Mouse (Mus musculus) layer of hippocampus, adult 2 months (tissue): ENCODE measurements around the gene Cers1. TPM values are rescaled to one million over a fixed set of nuclear protein-coding genes. Genes with fewer than 3 reads are reported as not detected.

ENCODE experiments used
- DNase-seq, 2 experiments: peaks; one replicate each; pipeline ENCODE4 v3.0.0; 2022; ENCODE audit warnings: low spot score in 2 of 2
- H3K27ac ChIP-seq: fragments of 200-600 bp; 2 replicates; pipeline ENCODE4 v1.8.1; 2022
- H3K4me3 ChIP-seq: fragments of 200-600 bp; 2 replicates; pipeline ENCODE4 v1.8.1; 2022; ENCODE audit warnings: mild to moderate bottlenecking
- CTCF ChIP-seq: fragments of 200-600 bp; conservative IDR thresholded peaks from 2 replicates; pipeline ENCODE4 v1.8.1; 2022; ENCODE audit warnings: antibody characterized with exemption, mild to moderate bottlenecking, moderate library complexity
- long read RNA-seq, 2 experiments: library from polyadenylated mRNA; stranded (forward); transcript quantifications; one replicate each; pipeline ENCODE4 v2.0.0; 2021; ENCODE audit warnings: borderline mapping rate in 2 of 2
- total RNA-seq, 2 experiments: library from RNA; stranded (reverse); gene quantifications; 2 replicates each; pipeline ENCODE4 v1.2.3; 2021

The Cers1 gene
- total RNA-seq: 100 to 1,000 TPM; 110 to 113 TPM
- long read RNA-seq, experiment 1, transcript Cers1-203 (8 exons, 2,728 nt): major isoform, 246 of 274 reads
- long read RNA-seq, experiment 1, partial matches to known transcripts: 20 of 274 reads
- long read RNA-seq, experiment 1, other reads (novel, unspliced or antisense): 8 of 274 reads
- long read RNA-seq, experiment 2, transcript Cers1-203 (8 exons, 2,728 nt): major isoform, 266 of 290 reads
- long read RNA-seq, experiment 2, partial matches to known transcripts: 14 of 290 reads
- long read RNA-seq, experiment 2, other reads (novel, unspliced or antisense): 10 of 290 reads

GRCm38 (mm10) chr8:70315624-70316510 lies at the start of gene Cers1:
TSS of gene Cers1 (plus strand) at chr8:70315775.
- peak; percentile 82 to 86 for DNase-seq
- Histone ChIP-seq H3K27ac (peak within 1 kb of the TSS; percentile 99), H3K4me3 (peak within 1 kb of the TSS; percentile 91)
- TF ChIP-seq CTCF: no peak

- Histone ChIP-seq H3K4me3 (no peak overlapping the region), H3K27ac (no peak overlapping the region)
- no peak for TF ChIP-seq CTCF
- DNase-seq: no peak
Measured at GRCm38 (mm10) chr8:70267674-70268073, 47.9 kb upstream of the Cers1 start.

GRCm38 (mm10) chr8:70268311-70268710 lies 47.3 kb upstream of the Cers1 start:
- no peak for DNase-seq
- Histone ChIP-seq H3K27ac (peak overlapping the region; percentile 70), H3K4me3 (no peak overlapping the region)
- TF ChIP-seq CTCF: no peak

GRCm38 (mm10) chr8:70268799-70269565 lies 46.6 kb upstream of the Cers1 start:
- peak; percentile 40 to 42 for DNase-seq
- Histone ChIP-seq H3K4me3 (no peak overlapping the region), H3K27ac (peak overlapping the region; percentile 70)
- TF ChIP-seq CTCF: peak; percentile 75

GRCm38 (mm10) chr8:70272949-70273348 lies 42.6 kb upstream of the Cers1 start:
- TF ChIP-seq CTCF: no peak
- Histone ChIP-seq H3K4me3 (no peak overlapping the region), H3K27ac (no peak overlapping the region)
- no peak for DNase-seq

GRCm38 (mm10) chr8:70274350-70274749 lies 41.2 kb upstream of the Cers1 start:
- Histone ChIP-seq H3K27ac (no peak overlapping the region), H3K4me3 (no peak overlapping the region)
- no peak for TF ChIP-seq CTCF
- no peak for DNase-seq

GRCm38 (mm10) chr8:70276476-70276875 lies 39.1 kb upstream of the Cers1 start:
- no peak overlapping the region for H3K27ac ChIP-seq
- no peak overlapping the region for H3K4me3 ChIP-seq
- no peak for DNase-seq
- no peak for TF ChIP-seq CTCF

- H3K27ac ChIP-seq: peak overlapping the region; percentile 90
- no peak for TF ChIP-seq CTCF
- peak overlapping the region; percentile 9; the same call in 1 of the 2 replicates for H3K4me3 ChIP-seq
- DNase-seq: peak; percentile 52 to 74
Measured at GRCm38 (mm10) chr8:70278175-70278574, 37.4 kb upstream of the Cers1 start.

GRCm38 (mm10) chr8:70279266-70279665 lies 36.3 kb upstream of the Cers1 start:
- DNase-seq: no peak
- TF ChIP-seq CTCF: no peak
- Histone ChIP-seq H3K27ac (peak overlapping the region; percentile 90), H3K4me3 (no peak overlapping the region)

- peak in 1 of 2 experiments; percentile 10 for DNase-seq
- H3K27ac ChIP-seq: peak overlapping the region; percentile 90
- no peak overlapping the region for H3K4me3 ChIP-seq
- no peak for TF ChIP-seq CTCF
Measured at GRCm38 (mm10) chr8:70281001-70281400, 34.6 kb upstream of the Cers1 start.

GRCm38 (mm10) chr8:70282603-70283135 lies 32.9 kb upstream of the Cers1 start, which contains the start of gene Homer3:
TSS of gene Homer3 (plus strand) at chr8:70282827.
- peak; percentile 82 for TF ChIP-seq CTCF
- Histone ChIP-seq H3K27ac (peak within 1 kb of the TSS; percentile 90), H3K4me3 (peak within 1 kb of the TSS; percentile 81)
- DNase-seq: peak; percentile 78 to 84
